Mouse (Mus musculus) testis, postnatal 14 days (tissue): Measurements from ENCODE around the gene Ubxn2a.

Experiments used
- DNase-seq: peaks from one replicate; pipeline ENCODE4 v3.0.0; 2021; ENCODE audit warnings: low spot score

Ubxn2a gene

GRCm38 (mm10) chr12:4879048-4879447 lies 28.5 kb downstream of the Ubxn2a start:
- DNase-seq: no peak

DNA sequence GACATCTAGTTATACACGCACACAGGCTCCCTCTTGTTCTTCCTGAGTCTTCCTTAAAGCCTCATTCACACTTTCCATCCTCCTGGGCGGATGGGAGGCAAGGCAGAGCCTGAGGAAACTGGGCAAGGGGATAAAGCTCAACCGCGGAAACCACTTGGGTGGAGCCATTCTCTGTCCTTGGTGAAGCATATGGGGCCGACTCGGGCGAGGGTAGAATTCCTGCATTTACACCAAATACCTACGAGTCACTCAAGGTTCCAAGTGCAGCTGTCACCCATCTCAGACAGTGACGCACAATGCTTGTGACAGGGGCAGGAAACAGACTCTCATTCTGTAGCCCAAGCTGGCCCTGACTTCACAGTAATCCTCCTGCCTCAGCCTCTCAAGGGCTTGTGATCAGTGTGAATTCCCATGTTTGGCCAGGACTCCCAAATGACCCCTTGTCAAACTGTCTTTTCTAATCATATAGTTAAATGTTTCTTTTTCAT lies 29.2 kb downstream of the Ubxn2a start:
- no peak for DNase-seq

GRCm38 (mm10) chr12:4875623-4876022 lies 31.9 kb downstream of the Ubxn2a start:
- no peak for DNase-seq

DNA sequence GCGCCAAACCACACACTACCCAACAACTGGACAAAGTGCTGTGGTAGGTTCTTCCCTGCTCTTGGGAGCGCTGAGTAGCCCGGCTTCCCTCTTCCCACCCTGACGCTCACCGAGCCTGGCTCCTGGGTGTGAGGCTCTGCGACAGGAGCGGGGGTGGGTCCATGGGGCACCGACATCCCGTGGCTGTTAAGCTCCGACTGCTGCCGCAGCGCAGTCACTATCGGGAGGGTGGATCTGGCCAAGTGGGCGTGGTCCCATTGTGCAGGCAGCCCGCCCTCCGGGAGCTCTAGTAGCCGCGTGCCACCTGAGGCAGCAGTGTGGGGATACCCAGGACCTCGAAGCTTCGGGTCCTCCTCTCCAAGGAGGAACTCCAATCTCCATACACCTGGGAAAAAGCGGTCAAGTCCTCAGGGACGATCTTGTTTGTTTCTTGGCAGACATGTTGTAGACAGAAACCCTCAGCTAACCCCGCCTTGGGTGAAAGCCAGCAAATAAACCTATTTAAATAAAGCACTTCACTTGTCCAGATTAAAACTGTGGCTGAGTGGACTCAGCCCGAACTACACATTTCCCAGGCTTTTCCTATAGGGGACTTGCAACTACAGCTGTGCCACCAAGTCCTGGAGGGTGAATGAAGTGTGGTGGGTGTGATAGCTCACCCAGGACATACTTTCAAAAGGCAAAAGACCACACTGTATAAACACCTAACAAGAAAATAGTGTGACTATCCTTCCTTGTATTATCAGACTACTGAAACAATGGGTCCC lies 33.2 kb downstream of the Ubxn2a start, which contains the start of gene Mfsd2b:
Gene Mfsd2b (minus strand): TSS at position 199 of the 767 bp plus-strand sequence.
- peak; percentile 66 for DNase-seq

- DNase-seq: no peak
Observed at GRCm38 (mm10) chr12:4873531-4873930, 34.0 kb downstream of the Ubxn2a start.

- no peak for DNase-seq
Observed at GRCm38 (mm10) chr12:4872983-4873477, 34.5 kb downstream of the Ubxn2a start.

DNA sequence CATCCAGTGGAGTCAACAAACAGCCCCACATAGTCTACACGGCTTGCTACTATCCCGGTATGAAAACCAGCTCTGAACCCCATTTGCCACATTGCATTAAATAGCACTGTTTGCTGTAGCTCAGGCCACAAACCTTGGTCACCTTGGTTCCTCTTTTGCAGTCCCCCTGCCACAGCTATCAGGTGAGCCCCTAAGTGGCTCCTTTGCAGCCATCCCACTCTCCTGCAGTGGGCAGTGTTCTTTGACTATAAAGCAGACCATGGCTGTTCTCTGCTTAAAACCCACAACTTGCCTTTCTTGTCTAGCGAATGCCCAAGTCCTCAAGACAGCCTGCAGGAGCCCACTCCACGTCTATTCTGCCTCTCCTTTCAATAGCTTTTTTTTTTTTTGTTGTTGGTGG lies 35.2 kb downstream of the Ubxn2a start:
- DNase-seq: no peak

DNA sequence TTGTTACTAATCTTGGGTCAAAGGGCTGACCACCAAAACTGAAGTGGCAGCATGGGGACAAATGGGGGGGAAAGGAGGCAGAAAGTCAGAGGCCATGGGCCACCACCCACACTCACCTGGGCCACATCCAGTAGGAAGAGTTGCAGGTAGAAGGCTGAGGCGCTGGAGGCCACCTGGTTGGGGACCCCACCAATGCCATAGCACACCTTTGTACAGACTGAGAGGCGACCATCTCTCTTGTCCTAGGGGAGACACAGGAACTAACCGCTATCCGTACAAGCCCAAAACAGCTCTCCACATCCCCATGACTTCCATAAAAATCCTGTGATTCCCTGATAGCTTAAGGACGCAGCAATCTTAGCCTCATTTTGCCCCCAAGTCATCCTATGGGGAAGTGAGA lies 36.2 kb downstream of the Ubxn2a start:
- no peak for DNase-seq

DNA sequence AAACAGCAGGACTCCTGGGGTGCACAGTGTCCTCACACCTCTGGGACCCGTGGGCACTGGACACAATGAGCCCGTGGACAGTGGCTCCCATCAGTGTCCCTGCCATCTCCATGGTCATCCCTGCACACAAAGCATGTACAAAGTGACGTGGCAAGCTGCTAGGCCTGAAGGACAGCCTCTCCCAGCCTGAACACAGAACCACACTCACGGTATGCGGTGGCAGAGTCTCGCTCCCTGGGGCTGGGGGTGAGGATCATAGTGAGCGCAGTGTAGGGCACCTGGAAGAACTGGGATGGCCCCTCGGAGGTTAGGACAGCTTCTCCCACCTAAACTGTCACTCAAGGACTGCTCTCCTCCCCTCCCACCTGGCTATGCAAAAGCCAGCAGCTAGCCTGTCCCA lies 38.6 kb downstream of the Ubxn2a start:
- no peak for DNase-seq

DNA sequence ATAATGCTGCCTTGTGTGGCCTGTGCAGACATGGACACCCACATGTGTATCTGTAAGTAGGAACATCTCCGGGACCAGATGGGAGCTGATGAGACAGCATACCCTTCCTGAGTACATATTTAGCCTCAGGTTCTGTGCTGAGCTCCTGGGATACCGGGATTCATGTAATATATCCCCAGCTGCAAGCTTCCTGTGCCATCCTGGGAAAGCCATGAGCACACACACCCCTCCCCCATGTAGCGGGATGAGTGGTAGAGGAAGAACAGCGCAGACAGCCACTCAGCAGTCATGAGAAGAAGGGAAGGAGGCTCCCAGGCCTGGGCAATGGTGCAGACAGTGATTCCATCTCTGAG lies 43.2 kb downstream of the Ubxn2a start:
- no peak for DNase-seq

- no peak for DNase-seq
Observed at GRCm38 (mm10) chr12:4863654-4864337, 43.7 kb downstream of the Ubxn2a start.

- peak; percentile 26 for DNase-seq
Observed at GRCm38 (mm10) chr12:4862672-4863071, 44.8 kb downstream of the Ubxn2a start.

GRCm38 (mm10) chr12:4859241-4859914 lies 48.1 kb downstream of the Ubxn2a start:
- no peak for DNase-seq

DNA sequence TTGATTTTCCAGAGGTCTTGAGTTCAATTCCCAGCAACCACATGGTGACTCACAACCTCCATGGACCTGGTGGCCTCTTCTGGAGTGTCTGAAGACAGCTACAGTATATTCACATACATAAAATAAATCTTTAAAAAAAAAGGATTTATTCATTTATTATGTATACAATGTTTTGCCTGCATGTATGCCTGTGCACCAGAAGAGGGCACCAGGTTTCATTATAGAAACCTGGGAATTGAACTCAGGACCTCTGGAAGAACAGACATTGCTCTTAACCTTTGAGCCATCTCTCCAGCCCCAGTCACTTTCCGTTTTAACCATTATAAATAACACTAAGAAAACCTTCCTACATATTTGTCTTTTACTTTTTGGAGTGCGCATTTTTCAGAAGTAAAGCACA lies 50.7 kb downstream of the Ubxn2a start:
- DNase-seq: no peak

- DNase-seq: no peak
Observed at GRCm38 (mm10) chr12:4856160-4856559, 51.3 kb downstream of the Ubxn2a start.

DNA sequence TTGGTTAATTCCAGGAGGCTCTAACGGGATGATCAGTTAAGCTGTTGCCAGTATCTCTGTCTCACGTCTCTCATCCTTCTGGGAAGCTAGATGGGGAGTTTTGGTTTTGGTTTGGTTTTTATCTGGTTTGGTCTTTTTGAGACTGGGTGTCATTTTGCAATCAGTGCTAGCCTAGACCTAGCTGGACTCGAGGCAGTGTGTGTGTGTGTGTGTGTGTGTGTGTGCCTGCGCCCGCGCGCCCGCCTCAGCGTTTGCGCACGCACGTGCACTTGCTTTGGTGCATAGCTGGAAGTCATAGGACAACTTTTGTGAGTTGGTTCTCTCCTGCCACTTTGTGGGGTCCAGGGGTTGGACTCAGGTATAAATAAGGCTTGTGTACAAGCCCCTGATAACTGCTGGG lies 63.8 kb downstream of the Ubxn2a start:
- DNase-seq: peak; percentile 24

- DNase-seq: peak; percentile 91
Observed at GRCm38 (mm10) chr12:4842890-4843597, 64.5 kb downstream of the Ubxn2a start, which contains the start of gene Wdcp. Gene Wdcp (plus strand): TSS chr12:4843303.

- no peak for DNase-seq
Observed at GRCm38 (mm10) chr12:4842456-4842855, 65.0 kb downstream of the Ubxn2a start.

DNA sequence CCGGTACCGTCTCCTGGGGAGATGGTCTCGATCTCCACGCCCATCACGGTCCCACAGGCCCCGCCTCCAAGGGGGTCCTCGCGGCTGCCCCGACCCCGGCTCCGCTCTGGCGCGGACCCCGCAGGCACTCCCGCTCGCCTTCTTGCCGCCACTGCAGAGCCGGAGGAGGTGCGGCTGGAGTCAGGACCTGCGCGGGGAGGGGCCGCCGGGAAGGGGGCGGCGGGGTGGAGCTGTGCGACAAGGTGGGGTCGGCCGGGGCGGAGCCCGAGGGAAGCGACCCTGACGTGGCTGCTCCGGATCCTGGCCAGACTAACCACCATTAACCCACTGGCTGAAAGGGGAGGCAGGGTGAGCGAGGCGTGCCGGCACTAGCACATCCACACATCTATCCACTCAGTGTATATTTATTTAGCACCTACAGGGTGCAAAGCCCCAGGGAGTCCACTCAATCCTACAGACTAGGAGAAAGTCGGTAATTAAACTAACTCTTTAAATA lies 66.1 kb downstream of the Ubxn2a start, which contains the start of gene Fkbp1b:
Gene Fkbp1b (minus strand): TSS at position 200 of the 496 bp plus-strand sequence.
- DNase-seq: peak; percentile 40

- DNase-seq: no peak
Observed at GRCm38 (mm10) chr12:4840741-4841140, 66.8 kb downstream of the Ubxn2a start.

DNA sequence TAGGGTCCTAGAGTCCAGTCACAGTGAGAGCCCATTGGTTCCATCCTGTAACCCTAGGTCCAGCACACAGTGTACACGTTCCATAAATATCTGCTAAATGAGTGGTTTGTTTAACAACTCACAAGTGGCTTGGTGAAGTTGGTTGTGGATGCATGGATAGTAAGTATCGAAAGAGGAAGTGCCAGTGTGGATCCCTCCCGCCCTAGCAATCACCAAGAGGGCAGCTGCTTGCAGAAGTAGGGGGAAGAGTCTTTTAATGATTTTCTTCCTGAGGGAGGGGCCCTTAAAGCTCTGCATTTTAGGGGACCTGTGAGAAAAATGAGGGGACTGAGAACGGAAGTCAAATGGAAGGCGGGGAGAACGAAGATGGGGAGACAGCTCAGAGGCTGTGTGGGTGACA lies 67.5 kb downstream of the Ubxn2a start:
- DNase-seq: no peak

DNA sequence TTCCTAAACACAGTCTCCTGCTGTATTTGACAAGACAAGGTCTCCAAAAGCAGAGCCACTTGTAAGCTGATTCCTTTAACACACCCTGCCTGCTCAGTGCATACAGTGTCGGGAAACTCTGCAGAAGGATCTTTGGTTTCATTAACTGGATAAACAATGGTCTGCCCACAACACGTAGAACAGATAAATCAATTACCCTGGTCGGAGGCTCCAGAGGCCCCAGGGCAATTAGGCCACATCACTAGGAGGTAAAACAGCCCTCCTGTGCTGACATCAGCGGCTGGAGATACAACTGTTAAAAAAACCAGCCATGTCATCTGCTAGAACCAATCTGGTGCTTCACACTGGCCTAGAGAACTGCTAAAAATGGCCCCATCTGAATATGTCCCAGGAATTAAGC lies 70.5 kb downstream of the Ubxn2a start:
- DNase-seq: no peak
